Mouse (Mus musculus) spleen, adult 12 weeks (tissue): ENCODE results near the gene Asxl1.

Experiments used
- DNase-seq: peaks from one replicate; pipeline ENCODE4 v3.0.0; 2022; ENCODE audit warnings: low spot score

Asxl1 gene

DNA sequence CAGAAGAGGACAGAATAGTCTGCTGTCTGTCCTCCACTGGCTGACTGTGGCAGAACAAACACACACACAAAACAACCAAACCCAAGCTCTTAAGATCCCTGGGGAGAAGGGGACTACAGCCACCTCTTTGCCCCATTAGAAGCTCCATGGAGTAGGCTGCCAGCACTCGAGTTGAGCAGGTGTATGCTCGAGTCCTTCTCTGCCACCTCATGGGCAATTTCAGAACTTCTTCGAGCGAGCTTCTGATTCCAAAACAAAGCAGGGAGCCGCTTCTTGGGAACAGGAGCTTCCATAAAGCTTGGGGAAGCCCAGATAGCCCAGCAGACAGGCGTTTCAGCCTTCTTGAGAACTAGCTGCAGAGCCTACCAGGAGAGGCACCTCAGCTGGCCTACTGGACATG, 66.9 kb downstream of the Asxl1 start:
- no peak for DNase-seq

DNA sequence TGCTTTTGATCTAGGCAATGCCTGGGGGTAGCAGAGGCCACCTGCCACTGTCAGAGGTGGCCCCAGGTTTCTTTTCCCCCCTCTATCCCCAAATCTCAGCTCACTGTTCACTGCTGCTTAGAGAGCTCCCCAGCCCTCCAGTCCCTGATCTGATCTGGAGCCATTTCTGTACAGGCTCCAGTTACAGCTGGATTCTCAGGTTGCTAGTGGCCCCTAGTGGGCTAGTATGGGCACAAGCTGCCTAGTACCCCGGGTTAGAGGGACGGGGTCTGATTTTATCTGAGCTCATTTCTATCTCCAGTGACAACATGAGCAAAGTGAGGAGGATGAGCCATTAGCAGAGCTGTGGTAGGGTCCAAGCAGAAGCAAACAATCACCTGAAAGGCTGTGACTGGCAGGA, 69.0 kb downstream of the Asxl1 start:
- DNase-seq, result no peak

DNA sequence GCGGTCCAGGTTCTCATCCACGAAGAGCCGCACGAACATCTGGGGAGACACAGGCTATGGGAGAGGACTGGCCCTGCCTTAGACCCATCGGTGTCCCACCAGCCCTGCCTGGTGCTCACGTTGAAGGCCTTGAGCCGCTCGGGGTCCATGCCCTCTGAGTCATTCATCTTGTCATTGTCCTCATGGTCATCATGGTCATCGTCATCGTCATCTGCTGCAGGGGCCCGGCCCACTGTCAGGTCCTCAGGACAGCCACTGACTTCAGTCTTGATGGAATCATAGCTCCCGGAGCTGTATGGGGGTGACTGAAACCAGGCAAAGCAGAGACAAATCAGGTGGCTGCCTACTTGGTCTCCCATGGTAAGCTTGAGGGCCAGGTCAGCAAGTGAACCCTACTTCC, 72.2 kb downstream of the Asxl1 start:
- no peak for DNase-seq

DNA sequence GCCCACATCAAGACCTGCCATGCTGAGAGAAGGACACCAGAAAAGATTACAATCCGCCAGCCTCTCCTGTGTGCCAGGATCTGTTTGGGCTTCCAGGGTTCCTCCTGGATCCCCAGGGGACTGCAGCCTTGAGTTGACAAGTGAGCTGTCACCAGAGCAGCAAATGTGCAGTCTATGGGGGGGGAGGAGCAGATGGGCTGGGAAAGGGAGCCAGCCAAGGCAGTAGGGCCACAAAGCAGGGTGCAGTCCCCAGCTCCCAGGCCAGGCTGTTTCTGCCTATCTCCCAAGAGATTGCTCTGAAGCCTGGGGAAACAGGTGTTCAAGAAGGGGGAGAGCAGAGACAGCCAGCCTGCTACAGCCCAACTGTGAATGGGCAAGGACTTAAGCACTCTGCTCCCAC, 72.8 kb downstream of the Asxl1 start:
- no peak for DNase-seq

DNA sequence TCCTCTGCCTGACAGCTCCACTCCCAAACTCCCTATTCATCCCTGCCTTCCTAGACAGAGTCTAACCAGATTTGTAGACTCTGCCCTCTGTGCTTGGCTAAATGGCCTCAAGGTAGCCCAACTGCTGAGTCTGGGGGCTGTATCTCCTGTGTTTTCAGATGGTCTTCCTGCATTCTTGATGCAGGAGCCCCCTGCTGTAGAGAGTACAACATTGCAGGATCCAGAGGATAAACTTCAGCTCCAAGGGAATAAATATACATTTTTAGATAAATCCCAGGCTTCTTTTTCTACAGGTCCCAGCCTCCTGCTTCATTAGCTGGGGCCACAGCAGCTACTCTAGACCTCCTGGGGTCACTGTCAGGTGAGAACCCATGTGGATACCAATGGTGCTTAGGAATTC, 75.6 kb downstream of the Asxl1 start:
- DNase-seq, result no peak

DNA sequence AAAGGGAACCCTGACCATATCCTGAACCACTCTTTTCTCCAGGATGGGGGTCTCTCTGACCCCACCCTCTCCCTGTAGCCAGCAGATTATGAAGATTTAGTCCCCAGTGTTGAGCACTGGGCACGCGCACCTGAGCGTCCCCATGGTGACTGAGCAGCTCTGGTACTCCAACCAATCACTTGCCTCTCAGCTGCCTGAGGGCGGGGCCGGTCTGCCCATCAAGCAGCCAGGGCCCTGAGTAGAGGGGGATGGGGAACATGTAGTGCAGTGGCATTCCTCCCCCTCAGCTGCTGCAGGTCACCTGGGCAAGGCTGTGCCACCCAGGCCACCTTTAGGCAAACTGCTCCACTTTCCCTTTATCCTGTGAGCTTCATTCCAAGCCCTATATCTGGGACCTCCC, 76.4 kb downstream of the Asxl1 start:
- no peak for DNase-seq

DNA sequence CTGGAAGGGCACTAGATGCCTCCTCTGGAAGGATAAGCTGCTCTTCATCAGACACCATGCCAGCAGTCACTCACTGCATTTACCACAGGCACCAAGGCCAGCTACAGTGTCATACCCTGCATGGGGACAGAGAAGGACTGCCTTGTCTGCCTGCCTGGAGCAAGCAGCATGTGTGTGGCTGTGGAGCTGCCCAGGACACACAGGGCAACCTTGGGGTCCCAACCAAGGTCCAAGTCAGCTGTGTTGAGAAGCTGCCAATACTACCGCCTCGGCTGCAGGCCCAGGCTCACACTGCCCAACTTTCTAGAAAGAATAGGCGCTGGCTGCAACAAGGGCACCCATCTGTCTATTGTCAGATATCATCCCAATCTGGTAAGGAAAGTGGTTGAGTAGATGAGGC, 77.5 kb downstream of the Asxl1 start:
- no peak for DNase-seq

DNA sequence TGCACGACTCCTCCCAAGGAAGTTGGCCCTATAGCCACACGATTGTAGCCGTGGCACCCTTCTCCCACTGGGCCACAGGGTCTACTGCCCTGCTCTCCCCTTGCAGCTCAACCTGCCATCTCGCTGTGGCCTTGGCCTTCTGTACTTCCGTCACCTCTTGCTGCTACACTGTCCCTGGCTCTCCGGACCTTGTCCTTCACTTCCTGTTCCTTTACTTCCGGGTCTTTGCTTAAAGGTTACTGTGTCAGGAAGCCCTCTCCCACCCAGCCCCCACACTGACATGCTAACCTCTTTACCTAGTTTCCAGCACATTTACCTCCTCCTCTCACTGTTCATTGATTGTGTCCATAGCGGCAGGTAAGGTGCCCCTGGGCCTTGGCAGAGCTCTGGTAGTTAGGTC, 78.9 kb downstream of the Asxl1 start:
- no peak for DNase-seq

DNA sequence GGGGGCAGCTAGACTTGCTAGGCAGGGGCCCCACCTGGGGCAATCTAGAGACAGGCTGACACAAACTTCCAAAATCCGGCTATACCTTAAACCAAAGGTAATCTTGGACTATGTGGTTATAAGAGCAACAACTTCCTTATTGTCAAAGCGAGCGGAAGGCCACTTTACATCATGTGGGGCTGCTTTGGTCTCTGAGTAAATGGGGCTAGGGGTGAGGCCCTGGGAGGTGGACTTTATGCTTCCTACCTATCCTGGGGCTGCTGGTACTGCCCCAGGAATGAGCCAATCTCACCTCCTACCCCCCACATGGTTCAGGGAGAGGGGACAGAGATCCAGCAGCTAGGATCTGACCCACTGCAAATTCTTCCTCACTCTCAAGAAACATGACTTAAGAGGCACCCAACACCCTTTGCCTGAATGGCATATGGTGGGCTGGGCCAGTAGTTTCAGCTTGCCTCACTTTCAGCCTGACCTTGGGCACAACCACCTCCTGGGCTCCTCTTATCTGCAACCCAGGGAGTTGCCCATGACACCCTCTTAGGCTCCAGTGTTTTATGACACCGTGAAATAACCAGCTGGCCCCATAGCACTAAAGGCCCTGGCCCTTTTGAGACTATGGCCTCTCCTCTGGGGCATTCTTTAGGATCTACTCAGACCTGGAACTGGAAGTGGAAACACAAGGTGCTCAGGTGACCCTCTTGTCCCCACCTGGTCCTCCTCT, 79.7 kb downstream of the Asxl1 start:
- DNase-seq, result no peak

DNA sequence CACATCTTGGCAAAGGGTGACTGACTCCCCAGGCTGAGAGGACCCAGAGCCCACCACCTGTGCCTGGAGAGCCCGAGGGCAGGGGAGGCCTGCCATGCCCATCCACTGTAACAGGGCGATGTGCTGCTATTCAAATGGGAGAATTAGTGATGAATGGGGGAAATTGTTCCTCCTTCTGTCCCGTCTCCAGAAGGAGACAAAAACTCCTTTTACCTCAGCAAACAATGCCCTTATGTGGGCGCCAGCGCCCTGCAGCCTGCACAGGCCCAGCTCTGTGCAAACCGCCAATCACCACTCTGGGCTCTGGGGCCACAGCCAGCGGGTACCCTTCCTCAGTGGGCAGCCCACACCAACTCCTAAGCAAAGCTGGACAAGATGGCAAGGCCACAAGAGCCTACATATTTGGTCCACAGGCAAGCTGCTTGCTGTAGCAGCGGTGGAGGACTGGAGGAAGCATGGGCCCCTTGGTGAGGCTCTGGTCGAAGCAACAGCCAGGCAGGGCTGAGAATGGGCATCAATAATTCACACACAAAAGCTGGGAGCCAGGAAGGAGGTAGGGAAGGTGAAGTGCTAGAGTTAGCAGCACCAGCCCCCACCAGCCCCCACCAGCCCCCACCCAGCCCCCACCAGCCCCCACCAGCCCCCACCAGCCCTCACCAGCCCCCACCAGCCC, 80.5 kb downstream of the Asxl1 start:
- DNase-seq, result no peak

DNA sequence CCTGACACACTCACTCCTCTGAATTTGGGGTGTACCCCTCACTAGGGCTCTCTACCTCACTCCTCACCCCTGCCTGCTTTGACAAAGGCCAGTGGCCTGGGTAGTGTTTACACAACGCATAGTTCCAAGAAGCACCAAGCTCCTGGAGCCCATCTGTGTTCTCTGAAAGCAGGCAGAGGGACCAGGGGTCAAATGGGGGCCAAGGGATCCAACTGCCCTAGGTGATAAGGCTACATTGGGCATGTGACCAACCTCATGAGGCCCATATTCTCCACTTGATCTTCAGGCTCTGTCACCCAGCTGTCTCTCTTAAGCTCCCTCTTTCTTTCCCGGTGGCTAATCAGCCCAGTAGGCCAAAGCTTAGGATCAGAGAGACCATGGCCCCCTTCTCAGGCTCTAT, 81.3 kb downstream of the Asxl1 start:
- no peak for DNase-seq

DNA sequence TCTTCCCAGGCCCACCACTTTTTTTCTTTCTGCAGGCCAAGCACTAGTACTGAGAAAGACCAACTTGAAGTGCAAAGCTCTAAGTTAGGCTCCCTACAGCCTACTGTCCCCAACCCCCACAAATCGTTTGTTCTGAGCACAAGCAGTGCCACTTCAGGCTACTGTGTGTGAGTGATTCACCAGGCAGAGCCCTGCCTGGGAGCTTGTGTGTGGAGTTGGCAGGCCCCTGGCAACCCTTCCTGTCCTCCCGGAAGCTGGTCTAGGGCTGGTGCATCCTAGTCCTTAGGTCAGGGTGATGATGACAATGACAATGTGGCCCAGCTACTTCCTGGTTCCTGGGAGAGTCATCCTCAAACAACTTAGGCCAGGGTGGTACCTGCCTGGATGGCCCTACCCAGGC, 82.9 kb downstream of the Asxl1 start:
- DNase-seq, result no peak

DNA sequence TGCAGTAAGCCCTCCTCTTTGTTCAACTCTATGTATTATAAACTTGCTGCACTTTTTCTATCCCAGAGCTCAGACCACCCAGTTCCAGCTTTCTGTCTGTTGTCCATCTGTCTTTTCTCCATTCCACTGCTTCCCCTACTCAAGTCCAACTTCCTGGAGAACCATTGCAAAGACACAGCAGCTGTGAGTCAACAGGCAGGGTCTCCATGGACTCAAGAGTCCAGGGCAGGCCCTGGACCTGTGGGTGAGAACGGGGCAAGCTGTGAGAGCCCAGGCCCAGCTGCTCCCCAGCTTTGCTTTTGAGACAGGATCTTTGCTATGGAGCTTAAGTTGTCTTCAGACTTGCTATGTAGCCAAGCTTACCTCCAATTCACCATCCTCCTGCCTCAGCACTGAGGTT, 84.9 kb downstream of the Asxl1 start:
- DNase-seq, result no peak

DNA sequence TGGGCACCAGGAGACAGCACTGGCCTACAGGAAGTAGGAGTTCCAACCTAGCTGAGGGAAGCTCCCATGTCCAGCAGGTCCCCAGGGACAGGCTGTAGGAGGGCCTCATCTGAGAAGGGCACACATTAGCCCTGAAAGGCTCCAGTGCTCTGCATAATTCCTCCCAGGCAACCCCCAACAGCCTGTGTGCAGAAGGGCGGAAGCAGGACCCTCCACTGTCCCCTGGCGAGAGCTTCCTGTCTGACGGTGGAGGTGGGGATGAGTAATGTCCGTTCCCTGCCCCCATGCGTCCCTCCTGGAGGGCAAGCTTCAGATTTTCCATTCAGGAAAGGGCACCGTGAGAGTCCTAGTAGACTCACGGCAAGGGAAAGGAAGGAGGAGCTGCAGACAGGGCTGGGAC, 86.9 kb downstream of the Asxl1 start:
- no peak for DNase-seq

DNA sequence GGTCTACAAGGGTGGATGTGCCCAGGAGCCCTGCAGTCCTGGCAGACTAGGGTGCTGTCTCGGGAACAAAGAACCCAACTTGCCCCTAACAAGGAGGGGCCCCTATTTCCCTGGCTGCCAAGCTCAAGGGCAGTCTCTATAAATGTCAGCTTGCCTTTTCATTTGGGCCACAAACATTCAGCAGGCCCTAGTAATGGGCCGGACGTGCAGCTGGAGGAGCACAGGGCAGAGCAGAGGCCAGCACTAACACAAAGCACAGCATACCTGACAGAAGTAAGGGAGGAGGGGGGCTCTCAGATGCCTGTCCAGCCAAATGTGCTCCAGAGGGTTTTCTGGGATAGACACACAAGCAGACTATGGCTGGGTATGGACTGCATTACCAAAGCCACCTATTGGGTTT, 88.2 kb downstream of the Asxl1 start:
- DNase-seq, result no peak

DNA sequence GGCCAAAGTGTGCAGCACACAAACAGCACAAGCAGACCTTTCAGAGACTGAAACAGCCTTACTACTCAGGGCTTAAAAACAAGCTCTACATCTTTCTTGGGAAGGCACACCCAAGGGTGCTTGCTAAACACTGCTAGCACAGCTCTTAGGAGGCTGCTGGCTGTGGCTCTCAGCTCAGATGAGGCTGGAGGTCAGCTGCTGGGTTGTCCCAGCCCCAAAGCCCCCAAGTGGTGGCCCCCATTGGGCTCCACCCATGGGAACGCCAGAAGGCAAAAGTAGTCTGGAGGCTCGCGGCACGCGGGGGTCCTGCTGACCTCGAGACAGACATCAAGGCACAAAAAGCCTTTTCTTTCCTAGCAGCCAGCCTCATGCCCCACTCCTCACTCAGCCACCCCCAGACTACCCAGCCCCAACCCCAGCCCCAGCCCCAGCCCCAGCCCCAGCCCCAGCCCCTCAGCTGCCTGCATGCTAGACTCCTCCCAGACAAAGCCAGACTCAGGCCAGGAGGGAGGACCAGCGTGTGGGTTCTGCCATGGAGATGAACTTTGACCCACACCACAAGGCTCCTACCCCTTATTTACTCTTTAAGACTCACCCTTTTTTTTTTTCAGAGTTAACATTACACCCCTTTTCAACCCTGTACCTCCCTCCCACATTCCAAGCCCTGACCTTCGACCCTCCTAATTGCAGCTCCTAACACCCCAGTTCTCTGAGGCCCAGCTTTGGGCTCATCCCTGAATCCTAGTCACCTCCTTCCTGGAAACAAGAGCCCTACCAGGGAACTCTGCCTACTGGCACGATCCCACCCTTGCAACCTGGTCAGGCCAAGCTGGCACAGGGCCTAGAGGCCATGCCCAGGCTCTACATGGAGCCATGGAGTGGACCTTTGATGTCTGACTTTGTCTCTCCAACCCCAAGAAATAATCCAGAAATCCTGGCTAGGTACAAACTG, 89.5 kb downstream of the Asxl1 start:
- no peak for DNase-seq

DNA sequence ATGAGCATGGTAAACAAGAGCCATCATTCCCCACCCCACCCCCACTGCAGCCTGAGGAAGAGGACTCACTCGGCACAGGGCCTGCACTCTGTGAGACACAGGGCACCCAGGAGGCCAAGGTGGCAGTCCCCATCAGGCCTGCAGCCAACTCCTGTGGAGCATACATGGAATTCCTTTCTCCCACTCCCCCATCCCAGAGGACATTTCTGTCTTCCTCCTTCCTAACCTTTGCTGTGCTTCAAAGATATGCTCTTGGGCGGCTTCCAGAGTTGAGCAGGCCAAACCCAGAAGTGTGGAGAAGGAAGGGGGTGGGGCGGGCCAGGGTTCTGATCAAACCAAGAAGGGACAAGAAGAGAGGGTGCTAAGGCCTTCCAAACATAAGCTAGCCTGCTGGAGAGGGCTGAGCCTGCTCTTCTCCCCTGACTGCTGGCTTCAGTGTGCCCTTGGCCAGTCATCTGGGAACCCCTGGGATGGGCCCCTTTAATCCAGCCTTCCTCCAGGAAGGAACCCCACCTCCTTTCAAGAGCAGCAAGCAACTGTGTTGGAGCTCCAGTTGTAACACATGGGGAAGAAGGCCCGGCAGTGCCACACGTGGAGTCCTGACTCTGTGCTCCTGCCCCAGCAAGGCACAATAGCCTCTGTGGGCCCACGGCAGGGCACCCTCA, 91.1 kb downstream of the Asxl1 start:
- DNase-seq, result no peak

DNA sequence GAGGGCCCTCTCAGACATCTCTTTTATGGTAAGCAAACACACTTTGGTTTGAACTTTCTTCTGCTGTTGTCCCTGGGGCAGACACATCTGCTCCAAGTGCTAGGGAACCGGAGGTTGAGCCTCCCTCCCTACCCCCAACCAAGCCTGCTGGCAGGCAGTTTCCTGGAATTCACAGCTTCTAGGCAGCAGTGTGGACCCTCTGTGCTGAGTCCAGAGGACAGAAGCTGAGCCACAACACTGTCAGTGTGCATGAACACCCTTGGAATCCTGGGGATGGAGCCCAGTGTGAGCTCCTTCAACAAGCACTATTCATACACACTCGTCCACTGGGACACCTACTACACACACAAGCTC, 91.7 kb downstream of the Asxl1 start:
- DNase-seq, result no peak

DNA sequence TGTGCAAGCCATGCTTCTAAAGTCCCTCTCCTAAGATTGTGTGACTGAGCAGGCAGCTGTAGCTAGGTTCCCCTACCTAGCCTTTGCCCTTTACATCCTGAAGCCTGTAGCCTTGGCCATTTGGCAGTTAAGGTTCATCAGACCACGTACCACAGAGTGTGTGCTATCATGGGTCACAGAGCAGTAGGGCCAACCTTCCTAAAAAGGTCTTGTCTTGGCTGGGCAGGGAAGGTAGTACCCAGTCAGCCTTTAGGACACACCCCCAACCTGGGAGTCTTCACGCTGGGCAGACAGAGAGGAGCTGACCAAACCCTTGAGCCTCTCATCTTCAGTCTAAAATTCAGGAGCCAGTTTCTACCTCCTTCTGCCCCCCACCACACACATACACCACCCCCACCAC, 95.1 kb downstream of the Asxl1 start:
- no peak for DNase-seq

DNA sequence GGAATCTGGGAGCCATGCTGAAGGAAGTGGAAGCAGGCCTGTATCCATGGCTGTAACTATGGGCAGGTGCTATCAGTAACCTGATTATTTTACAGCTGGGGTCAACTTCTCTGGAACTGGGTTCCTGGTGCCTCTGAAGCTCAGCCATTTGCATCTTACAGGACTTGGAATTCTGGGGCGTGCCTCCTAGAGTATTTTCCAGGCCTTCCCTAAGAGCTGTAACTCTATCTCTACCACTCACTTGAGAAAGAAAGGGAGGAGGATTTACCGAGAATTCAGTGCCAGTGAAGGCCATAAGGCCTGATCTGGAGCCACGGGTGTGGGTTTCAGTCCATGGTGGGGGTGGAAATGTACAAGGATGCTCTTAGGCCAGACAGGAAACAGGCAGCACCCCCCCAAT, 95.6 kb downstream of the Asxl1 start:
- DNase-seq, result no peak

DNA sequence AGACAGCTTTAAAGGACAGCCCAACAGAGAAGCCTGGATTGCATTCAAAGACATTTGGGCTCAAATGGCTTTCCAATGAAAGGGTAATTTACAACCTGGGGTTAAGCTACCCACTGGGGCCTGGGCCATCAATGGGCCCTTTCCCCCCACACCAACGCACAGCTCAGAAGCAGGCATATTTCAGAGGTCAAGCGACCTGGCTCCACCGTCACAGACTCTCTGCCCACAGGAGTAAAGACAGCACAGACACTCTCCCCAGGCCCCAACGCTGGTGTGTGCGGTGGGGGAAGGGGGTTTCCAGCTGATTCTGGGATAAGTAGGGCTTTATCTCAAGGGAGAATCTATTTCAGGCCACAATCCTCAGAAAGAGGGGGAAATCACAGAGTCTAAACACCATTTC, 97.1 kb downstream of the Asxl1 start:
- DNase-seq, result no peak

DNA sequence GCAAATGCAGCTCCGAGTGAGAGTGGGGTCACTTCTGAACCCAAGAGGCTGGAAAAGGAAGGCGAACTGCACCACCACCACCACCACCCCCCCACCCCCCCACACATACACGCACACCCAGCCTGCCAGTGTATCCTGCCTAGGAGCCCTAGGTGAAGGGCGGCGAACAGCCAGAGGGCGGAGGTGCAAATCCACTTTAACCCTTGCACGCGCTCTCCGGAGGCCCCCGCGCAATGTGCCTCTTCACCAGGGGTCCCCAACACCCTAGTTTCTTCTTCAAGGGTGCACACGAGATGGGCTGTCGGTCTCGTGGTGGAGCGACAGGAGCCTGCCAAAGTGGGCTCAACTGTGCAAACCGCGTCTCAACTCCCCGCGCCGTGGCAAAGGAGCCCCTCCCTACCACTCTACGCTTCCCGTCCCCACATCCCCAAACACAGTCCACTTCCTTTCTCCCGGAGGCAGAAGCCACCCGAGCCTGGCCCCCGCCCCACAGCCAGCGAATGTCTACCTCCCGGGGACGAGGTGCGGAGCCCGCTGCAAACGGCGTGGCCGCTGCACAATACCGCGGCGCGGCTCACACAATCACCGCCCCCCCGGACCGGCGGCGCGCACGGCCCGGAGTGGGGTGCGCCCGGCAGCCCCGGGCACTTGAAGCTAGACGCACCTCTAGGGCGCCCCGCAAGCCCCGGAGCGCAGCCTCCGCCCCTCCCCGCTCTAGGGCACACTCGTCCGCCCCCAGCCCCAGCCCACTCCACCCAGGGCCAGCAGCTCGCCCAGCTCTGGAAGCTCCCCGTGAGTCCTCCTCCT, 98.0 kb downstream of the Asxl1 start:
- no peak for DNase-seq
